Mouse (Mus musculus): ENCODE data around the gene Ap4b1.
"Not testable (repeated sequence)": the region's sequence is repeated elsewhere in the genome, so short reads cannot be mapped to it uniquely, and the experiment has no call there.

Gene Ap4b1

DNA sequence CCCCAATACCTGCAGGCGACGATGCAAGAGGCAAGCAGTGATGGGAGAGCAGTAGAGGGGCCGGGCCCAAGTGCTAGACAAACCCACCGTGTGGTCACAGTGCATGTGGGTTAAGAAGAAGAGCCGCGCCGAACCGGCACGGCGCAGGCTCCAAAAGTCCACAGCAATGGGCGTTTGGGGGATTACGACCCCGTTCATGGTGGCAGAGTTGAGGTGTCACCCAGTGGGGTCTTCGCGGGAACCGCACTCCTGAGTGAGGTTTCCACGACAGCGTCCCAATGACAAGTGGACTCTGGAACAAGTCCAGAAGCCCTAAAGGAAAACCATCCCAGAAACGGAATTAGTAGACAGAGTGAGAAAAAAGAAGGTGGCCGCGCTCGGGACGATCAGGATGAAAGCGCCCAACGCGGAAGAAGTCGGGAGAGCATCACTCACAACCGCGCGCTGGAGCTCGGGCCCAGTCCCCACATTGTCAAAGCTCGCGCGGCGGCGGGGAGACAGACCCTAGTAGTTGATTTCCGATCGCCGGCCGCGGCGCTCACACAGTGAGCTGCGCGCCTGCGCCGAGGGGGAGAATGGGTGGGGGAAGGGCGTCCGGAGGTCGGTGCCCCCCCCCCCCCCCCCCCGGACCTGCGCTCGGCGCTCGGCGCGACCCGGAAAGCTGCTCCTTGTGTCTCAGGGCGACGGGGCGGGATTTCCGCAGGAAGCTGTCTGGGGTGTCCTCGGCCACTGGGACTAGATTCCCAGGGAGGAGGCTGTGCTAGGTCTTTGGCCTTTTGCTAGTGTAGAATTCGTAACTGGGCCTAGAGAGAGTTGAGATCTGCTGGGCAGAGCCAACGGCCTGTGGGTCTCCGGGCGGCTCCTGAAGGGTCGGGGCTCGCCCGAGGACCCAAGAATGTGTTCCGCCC lies at the start of gene Ap4b1, which contains the start of the genes Dclre1b and Gm43064:
TSS of gene Ap4b1 (plus strand) at position 630 of the 908 bp plus-strand sequence.
TSS of gene Dclre1b (minus strand) at position 554 of the 908 bp plus-strand sequence.
TSS of gene Gm43064 (plus strand) at position 683 of the 908 bp plus-strand sequence.
- in situ Hi-C loops (cut with MboI, MseI), result no loop called here

DNA sequence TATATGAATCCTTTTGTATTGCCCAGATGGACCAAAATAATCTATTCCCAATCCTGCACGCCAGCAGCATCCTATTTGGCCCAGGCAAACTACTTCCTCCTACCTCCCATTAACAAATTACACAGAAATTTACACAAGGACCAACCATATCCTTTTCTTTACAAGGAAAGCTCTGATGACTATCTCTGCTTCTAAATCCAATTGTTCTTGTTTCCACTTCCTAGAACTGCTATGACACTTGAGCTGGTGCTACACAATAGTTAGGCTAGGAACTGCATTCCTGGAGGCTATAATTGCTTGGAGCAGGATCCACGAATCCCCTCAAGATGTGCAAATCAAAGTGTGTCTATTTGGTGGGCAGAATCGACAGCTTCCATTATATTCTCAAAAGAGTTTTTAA lies 42.5 kb upstream of the Ap4b1 start:
- in situ Hi-C loops (cut with MboI, MseI), result no loop called here

DNA sequence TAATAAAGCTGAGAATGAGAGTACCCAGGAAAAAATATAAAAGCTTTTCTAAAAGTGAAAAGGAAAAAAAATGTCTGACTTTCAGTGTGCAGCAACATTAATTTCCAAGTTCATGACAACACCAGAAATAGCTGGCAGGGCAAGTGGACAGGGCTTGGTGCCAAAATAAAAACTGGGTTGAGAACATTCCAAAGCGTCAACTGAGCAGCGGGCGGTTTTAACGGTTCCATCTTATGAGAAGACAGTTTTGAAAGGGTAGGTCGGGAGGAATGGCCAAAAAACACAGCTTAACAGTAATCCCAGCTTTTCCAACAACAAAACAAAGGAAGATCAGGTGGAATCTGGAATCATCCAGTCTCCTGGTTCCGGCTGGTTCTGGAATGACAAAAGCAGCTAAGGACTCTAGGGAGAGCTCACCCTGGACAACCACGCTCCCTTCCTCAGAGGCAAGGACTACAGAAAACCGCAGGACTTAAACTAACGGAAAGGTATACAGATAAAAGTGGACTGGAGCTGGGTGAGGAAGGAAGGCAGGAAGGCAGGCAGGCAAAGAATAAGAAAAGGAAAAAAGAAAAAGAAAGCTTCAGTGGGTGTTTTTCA lies 37.7 kb upstream of the Ap4b1 start:
- in situ Hi-C loops (cut with MboI, MseI), result no loop called here

DNA sequence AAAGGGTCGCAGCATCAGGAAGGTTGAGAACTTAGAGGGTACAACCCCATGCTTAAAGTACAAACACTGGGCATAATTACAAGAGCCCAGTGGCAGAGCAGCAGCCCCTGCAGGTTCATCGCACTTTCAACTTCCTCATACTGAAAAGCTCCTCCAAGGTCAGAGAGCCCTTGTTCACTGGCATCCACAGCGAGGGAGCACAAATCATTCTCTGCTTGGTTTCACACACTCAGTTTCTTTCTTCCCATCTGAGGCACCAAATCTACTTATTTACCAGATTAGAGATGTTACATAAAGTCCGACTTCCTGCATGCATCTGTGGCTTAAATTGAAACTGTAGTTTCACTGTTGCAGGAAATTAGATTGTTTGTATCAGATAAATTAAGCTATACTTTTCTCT lies 36.5 kb upstream of the Ap4b1 start:
- in situ Hi-C loops (cut with MboI, MseI), result no loop called here

DNA sequence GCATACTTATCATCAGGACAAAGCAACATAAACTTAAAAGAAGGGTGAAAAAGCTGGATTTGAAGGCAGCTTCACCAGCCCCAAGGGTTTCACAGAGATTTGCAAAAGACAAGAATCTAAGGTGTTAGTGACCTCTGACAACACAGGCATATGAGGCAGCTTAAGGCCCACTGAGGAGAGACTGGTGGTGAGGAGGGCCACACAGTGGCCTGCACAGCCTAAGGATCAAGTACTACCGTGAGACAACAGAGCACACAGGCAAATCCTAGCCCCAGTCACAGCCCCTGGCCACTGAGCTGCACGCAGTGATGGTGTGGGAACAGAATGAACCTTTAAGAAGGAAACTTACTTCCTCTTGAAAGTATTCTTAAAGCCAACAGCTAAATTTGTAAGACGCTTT lies 35.8 kb upstream of the Ap4b1 start:
- in situ Hi-C loops (cut with MboI, MseI), result no loop called here

DNA sequence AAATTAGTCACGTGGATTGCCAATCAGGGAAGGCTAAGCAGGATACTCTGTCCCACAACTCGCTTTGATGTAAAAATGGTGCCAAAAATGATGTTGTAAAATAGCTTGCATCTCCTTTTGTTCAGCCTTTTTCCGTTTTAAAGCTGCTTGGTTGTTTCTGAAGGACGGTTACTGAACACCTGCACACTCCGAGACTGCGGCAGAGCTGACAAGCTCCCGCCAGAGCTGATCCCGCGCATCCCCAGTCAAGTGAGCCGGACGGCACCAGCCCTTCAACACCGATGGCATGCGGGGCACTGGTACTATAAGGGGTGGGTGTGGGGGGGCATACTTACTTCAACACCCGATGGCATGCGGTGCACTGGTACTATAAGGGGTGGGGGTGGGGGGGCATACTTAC lies 35.3 kb upstream of the Ap4b1 start:
- in situ Hi-C loops (cut with MboI, MseI), result no loop called here

DNA sequence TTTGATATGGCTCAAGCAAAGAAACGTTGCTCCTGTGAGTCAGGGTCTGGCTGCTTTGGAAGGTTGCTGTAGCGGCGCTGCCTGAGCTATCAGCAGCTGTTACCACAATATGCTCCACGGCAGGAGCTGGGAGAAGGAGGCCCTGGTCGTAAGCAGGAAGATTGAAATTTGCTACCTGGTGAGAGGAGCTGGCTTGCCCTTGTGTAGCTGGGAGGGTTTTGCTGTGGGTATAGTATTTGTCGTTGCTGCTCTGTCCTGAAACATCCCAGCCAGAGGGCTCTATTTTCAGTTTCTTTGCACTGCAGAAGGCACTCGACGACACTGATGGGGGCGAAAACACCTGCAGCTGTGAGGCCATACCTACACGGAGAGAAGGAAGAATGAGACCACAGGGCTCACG lies 31.4 kb upstream of the Ap4b1 start:
- in situ Hi-C loops (cut with MboI, MseI), result no loop called here

DNA sequence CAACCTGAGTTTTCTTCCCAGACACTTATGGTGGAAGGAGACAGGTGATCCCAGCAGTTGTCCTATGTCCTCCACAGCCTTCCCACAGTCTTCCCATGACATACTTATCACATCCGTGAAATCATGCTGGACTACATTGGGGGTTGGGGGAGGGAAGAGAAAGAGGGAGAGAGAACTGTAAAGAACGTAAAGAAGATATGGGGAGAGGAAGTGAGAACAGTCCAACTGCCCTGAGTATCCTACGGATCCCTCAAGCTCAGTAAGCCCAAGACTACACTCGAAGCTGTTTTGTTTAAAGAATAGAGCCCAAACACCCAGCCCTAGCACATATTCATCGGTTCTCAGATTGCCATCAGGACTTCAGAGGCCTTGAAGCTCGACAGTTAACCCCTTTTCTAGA lies 30.7 kb upstream of the Ap4b1 start:
- in situ Hi-C loops (cut with MboI, MseI), result no loop called here

DNA sequence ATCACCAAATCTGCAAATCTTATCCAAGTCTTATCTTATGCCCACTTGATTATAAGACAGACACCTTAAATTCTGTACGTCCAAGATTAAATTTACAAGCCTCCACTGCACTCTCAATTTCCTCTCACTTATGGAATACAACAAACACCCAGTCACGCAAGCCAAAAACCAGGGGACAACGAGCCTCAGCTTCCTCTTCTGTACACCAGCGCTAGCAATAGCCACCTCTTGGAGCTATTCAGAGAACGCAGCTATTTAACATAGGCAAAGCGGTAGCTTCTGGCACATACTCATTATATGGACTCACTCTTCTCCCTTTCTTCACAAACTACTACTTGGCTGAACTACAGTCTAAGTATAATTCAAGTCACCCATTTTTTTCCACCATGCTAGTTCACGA lies 30.1 kb upstream of the Ap4b1 start:
- in situ Hi-C loops (cut with MboI, MseI), result no loop called here

DNA sequence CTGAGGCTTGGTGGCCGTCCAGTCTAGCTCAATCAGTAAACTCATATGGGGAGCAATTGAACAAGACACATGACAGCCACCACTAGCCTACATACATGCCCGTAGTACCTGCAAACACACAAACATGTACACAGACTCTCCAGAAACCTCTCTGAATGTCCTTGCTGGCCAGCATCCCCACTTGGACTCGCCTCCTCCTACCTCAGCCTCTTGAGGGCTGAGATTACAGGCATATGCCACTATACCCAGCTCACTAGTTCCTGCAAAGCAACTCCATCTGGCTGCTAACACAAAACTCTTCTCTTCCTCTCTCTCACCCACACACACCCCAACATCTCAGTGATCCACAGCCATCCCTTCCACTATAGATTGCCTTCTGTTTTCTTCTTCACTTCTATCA lies 29.0 kb upstream of the Ap4b1 start:
- in situ Hi-C loops (cut with MboI, MseI), result no loop called here

DNA sequence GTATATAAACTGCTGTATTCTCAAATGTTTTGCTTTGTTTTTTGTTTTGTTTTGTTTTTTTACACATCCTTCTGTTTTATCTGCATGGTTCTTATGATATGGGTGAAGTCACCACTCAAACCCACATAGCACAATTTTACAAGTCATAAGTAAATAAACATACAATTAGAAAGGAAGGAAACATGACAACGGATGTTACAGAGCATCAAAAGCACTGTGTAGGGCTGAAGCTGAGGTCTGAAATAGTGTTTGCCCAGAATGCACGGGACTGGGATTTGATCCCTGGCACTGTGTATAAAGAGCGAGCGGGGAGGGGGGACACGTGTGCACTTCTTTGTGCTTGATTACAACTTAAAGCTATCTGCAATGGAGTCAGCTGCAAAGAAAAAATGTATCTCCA lies 28.5 kb upstream of the Ap4b1 start:
- in situ Hi-C loops (cut with MboI, MseI), result no loop called here

DNA sequence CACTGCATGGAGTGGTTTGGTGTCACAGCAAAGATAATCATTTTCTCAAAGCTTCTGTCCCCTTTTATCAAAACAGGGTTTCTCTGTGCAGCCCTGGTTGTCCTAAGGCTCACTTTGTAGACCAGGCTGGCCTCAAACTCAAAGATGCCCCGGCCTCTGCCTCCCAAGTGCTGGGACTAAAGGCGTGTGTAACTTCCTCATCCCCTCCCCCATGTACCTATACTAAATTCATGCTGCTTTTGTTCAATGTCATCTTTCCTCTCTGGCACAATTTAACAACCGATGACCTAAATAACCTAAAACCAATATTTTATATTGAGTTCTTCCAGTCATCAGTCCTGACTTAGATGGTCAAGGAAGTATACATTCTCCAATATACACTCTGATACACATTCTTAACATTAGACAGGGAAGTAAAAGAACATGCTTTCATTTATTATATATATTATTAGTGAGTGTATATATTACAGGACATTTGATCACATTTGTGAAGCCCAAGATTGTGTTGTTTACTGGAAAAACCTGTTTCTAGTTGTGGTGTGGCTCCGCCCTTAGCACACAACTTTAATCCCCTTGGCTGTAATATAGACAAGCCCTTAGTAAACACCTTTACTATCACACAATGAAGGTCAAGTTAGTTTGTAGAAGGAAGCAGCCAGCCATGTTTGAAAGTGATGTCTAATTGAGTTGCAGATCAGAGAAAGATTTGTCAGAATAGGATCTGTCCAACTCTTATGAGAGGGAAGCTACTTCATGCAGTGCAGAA lies 26.3 kb upstream of the Ap4b1 start:
- in situ Hi-C loops (cut with MboI, MseI), result no loop called here

DNA sequence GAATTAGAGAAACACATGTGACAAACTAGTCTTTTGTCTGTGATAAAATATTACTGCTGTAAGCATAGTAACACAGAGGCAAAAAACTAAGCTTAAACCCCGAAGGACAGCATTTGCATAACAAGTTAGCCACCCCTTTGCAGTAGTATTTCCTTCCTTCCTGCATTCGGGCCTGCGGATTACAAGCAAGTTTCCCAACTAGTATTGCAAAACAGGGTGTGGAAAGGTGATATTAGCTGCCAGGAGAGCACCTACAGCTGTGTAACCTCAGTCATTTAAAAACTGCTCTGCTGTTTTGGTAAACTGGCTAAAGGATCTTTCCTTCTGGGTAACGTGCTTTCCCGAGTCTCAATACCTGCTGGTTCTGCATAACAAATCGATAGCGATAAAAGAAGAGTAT lies 22.1 kb upstream of the Ap4b1 start:
- in situ Hi-C loops (cut with MboI, MseI), result no loop called here

DNA sequence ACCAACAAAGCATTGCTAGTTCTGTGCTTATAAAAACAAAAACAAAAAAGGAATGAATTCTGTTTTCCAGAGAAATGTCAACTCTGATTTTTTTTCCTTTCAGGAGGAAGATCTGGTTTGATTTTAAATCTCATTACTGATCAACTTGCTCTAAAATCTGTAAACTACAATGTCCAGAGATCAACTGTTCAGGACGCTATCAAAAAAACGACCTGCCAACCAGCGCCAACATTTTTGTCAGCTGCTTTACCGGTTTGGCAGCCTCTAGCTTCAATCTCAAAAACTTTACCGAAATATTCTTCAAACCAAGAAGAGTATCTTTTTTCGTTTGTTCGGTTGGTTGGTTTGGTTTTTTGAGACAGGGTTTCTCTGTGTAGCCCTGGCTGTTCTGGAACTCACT lies 20.2 kb upstream of the Ap4b1 start:
- in situ Hi-C loops (cut with MboI, MseI), result no loop called here

DNA sequence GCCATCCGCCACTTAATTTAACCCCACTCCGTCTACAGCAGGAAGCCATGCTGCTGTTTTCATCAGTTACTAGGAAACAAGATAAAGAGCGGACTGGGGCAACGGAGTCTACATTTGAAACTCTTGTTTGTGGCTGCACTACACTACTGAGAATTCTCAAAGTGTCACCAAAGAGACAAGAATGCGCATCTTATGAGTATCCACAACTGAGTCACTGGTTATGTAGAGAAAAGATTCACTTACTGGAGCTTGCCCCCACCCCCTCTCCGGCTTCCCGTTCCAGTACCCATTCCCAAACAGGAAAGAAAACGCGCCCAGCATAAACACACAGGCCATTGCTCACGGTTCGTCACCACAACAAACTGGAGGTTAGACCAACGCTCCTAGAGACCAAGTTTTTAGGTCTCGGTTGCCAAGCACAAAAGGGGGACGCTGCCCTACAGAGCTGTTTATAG lies 19.4 kb upstream of the Ap4b1 start:
- in situ Hi-C loops (cut with MboI, MseI), result no loop called here

DNA sequence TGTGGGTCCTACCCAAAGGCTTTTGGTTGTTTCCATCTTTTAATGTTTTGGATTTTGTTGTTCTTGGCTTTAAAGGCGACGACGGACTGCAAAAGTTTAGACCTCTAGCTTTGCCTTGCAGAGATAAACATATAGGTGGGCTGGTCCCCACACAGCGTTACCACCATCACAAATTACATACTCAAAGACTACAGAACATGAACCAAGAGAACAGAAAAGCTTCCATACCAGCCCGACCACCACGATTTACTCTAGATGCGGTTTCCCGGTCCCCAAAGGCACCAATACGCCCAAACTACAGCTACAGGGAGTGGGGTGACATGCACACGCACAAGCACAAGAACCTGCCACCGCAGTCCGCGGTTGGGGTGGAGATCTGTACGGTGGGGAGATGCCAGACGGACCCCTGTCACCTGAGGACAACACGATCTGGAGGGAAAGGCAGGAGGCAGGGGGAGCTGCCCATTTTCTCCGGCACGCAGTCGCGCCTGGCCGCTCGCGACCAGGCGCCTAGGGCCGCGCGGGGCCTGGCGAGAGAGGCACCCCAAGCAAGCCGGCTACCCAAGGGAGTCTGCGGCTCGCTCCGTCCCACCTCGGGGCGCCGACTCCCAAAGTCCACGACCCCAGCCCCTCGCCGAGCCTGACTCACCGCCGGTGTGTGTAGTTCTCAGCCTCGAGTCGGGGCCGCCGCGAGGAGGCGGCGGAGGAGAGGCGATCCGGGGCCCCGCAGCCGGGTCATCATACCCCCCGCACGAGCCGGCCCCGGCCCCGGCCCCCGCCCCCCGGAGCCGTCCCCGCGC lies 18.8 kb upstream of the Ap4b1 start:
- in situ Hi-C loops (cut with MboI, MseI), result no loop called here

DNA sequence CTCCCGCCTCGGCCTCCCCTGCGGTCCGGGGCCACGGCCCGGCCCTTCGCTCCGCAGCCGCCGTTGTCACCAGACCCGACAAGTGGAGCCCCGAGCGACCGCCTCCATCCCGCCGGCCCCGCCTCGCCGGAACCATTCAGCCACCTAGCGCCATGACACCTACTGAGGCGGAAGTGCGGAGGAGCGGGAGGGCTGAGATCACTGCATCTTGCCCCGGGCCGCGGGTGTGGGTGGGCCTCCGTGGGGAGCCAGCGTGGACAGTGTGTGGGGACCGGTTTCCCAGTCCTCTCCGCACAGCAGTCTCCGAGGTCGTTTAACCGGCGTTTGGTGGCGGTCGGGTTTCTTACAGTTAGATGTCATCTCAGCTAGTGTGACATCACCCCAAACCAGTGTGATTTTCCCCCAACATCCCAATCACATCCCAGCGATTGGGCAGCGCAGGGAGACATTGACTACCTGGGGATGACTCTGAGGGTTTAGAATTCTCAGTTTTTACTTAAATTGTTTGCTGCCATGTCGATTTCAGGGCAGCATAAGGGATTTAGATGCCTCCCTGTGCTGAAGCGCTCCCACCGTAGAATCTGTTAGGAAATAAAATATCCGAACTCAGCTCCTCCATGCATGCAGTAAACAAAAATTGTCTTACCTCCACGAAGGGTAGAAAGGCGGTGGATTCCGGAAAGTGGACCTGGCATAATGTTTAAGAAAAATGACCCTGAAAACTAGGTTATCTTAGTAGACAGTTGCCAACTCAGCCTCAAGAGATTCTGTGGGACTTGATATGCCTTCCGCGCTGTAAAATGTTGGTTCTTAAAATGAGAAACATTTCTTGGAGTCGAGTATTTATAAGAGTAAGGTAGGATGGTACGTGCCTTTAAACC lies 17.9 kb upstream of the Ap4b1 start, which contains the start of gene Hipk1:
TSS of gene Hipk1 (minus strand) at position 334 of the 881 bp plus-strand sequence.
- in situ Hi-C loops (cut with MboI, MseI), result no loop called here

DNA sequence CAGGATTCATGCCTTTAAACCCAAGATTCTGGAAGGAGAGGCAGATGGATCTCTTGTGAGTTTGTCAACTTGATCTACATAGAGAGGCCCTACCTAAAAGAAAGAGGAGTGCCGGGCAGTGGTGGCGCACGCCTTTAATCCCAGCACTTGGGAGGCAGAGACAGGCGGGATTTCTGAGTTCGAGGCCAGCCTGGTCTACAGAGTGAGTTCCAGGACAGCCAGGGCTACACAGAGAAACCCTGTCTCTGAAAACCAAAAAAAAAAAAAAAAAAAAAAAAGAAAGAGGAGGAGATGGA lies 17.3 kb upstream of the Ap4b1 start:
- in situ Hi-C loops (cut with MboI, MseI), result not testable (repeated sequence)

DNA sequence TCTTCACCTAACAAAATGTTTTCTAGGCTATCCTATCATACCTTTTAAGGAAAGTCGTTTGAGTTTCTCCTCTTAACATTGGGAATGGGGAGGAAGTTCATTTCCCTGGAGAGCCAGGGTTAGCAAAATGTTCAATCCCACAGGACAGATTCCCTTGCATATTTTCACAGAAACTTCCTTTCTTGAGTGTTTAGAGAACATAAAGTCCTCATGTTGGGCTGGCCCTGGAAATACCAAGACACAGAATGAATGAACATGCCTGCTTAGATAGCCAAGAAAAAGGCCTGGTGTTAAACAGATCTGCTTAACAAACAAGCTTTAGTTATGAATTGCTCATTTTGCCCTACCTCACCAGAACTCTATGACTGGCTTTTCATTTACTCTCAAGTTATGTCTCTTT lies 16.8 kb upstream of the Ap4b1 start:
- in situ Hi-C loops (cut with MboI, MseI), result no loop called here

DNA sequence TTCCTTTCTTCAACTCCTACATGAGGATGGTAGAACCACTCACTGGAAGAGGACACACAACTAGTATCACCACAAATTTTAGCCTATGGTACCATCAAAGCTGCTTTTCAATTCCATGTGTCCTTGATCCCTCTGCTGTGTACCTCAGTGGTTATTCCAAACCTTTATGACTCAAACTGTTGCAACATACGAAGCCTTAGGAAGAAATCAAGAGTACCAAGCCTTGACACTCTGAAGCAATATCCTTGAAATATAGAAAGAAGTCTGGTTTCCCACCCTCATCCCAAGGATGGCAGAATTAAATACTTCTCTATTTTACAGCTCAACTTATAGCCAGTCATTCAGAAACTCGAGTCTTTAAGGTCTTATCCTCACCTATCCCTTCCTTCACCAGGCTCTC lies 12.9 kb upstream of the Ap4b1 start:
- in situ Hi-C loops (cut with MboI, MseI), result no loop called here

DNA sequence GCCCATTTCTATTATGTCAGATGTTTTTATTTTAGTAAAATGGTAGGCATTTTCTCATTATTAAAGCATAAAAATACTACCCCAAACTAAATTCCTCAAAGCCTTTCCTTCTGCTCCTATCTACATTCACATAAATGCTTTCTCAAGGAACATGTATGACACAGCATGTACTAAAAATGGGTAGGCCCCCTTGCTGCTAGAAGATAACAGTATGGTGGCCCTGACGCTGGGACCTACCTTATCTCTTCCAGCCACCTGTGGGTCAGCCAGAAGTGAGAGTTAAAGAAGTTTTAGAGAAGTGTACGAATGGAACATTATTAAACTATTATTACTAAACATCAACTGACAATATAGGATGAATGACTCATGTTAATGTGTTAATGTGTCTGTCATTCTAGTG lies 9.8 kb upstream of the Ap4b1 start:
- in situ Hi-C loops (cut with MboI, MseI), result no loop called here
